Mouse (Mus musculus): Measurements from ENCODE around the gene Fndc3b.

DNA sequence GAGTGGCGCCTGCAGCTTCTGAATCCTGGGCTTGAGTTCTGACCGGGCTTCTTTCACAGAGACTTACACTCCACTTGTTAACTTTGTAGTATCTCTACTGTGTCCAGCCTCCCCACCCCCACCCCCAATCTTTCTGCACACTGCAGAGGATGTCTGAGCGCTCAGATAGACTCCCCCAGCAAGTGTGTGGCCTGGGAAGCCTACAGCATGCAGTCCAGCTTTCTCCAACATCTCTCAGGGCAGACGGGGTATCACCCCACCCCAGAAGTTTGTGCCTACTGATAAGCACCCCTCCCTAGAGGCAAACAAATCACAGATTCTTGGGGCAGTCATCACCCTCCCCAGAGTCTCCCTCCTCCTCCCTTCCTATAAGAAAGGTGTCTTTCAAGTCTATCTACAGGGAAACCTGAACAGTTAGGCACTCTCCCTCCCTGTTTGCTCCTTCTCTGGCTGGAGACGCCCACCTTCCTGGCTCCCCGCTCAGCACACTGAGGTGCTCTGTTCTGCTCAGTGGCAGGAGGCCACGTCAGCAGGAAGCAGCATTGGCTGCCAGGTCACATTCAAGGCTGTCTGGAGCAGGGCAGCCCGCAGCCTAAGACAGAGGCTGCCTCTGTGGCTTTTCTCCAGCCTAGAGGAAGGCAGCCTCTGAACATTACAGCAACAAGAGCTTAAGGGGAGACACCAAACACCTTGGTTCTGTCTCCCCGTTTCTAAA lies 103.9 kb downstream of the Fndc3b start:
- TF ChIP-seq CTCF (IDR thresholded peaks at IDR 0.05; ENCODE audit: low read depth): no peak
- TF ChIP-seq EP300 (IDR thresholded peaks at IDR 0.05; ENCODE audit: low read depth): no peak

All from liver, postnatal 0 days (tissue).